Mouse (Mus musculus) adrenal gland, postnatal 4 days (tissue): ENCODE measurements at regions not wholly inside any gene's neighbourhood (a gene's known extent, or its start where the extent isn't known, plus 50 kb on each side); places are given as distances from the start of the nearest gene placed in this dataset.

Source experiments
- DNase-seq, 2 experiments: peaks; one replicate each; pipeline ENCODE4 v3.0.0; 2021 to 2022; ENCODE audit warnings: low spot score in 2 of 2, mixed read lengths in 2 of 2

DNA sequence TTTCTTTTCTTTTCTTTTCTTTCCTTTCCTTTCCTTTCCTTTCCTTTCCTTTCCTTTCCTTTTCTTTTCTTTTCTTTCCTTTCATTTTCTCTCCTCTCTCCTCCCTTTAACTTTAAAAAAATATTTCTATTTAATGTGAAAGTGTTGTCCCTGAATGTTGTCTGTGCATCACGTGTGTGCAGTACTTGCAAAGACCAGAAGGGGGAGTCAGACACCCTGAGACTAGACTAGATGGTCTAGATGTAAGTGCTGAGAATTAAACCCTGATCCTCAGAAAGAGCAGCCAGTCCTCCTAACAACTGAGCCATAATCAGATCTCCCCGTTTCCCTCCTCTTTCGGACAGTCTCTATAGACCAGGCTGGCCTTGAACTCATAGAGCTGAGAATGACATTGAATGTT, 151.7 kb downstream of the Mtx2 start:
- no peak for DNase-seq

DNA sequence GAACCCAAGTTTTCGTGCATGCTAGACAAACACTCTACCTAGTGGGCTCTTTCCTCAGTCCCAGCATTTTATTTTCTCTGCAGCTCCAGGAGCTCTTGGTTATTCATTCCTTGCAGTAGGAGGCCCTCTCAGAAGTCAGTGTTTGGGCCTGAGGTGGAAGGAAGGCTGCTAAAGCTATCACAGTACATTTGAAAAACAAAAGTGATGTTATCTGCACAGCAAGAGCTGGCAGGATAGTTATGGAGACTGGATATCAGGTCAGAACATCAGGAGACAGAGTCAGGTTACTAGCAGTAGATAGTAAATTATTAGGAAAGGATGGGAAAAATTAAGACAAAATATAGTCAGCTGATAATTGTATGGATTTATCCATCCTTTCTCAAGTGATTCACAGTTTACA, 152.2 kb downstream of the Mtx2 start:
- no peak for DNase-seq

DNA sequence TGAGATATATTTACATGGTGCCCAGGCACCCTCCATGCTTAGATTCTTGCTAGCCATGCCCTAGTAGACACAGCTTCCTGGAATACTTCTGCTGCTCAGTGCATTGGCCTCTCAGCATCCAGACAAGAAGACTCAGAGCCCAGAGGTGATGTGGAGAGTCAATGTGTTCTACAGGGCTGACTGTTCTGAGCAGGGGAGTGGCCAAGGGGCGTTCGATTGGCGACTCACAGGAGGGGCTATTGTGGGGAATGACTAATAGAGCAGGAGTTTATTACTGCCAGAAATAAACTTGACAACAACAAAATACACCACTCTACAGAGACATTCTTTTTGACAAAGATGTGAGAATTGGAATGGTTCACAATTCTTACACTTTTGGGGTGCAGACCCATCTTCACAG, 156.3 kb downstream of the Mtx2 start:
- no peak for DNase-seq

DNA sequence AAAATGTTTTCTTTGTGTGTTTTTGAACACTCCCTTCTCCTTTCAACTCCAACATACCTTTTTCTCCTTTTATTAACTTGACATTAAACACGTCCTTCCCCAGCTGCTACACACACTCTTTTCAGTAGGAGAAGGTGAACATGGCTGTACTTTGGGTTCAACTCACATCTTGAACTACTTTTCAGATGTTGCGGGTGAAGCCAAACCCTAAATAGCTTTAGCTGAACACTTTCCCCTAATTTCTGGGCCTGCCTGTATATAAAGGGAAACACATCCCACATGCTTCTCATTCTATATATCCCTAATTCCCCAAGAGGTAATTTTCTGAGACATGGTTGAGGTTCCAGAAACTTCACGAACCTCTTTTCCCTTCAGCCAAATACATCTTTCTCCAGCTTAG, 168.2 kb downstream of the Mtx2 start:
- DNase-seq: no peak

DNA sequence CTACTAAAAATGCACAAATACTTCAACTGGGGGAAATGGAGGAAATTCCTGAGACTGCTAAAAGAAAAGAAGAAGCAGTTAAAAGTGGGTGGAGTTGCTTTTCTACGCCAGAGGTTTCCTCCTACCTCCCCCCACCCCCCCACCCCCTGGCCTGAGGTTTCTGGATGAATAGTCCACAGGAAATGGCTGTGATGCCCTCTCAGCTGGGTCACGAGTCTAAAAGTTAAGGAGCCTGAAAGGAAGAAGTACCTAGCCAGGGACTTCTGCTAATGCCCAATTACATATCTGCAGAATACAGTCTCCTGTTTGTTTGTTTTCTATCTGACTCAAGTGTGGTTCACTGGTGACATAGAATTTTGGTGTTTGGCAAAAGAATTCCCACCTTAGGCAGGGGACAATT, 169.4 kb downstream of the Mtx2 start:
- no peak for DNase-seq

DNA sequence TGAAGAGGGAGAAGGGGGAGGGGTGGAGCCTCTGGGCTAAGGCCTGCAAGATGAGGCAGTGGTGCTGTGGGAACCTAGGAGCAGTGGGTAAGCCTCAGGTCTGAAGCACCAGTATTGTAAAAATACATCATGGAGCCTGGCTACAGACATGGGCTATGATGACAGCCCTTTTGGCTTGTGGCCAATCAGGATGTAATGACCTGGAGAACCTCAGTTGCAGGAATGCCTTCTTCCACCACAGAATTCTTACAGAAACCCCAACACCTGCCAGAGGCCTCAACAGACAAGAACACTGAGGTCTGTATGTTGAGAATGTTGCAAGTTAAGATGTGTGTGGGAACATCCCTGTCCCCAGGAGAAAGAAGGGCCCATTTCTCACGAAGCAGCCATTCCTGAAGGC, 172.1 kb downstream of the Mtx2 start:
- DNase-seq: no peak

DNA sequence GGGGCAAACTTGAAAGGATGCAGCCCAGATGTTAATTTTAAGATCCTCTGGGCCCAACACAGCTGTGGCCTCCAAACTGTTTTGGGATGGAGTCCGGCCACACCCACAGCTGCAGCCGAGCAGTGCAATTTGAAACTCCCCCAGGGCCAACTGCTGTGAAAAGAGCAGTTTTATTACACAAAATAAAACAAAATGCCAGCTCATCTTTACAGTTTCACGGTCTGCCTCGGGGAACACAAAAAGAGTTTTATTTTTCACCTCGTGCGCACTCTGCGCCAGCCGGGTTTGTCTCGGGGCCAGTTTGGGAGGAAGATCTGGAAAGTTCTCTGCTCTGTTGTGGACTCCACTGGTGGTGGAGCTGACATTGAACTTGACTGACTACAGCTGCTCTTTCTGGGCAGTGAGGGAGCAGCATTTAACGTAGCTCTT, 174.8 kb downstream of the Mtx2 start:
- DNase-seq: no peak

DNA sequence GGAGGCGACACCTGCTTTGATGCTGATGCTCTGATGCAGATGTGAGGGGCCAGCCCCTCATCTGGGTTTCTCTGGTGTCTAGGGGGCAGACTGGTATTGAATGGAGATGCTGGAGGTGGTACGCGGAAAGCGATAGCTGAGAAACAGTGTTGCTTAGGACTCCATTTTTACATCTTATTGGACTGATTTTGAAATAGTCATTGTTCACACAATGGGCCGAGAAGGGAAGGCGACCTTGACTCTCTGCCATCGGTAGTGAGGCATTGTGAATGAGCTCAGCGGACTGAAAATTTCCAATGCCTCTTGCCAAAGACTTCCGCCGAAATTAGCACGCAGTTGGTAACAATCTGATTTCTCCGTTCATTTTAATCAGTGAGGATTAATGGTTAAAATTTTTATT, 177.0 kb downstream of the Mtx2 start:
- no peak for DNase-seq

DNA sequence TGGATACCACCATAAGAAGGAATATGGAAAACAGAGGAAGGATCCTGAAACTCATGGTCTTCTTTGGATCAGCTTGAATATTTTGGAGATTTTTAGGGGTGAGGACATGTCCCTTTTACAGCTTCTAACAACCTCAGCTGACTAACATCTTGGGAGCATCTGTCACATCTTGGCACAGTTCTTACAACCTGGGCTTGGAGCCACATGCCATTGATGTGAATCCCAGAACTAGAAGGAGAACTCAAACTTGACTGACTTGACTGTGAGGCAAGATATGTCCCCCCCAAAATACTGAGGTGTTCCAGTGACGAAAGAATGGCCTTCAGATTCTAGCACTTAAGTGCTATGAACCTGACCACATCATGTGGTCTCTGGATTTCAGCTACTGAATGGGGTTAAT, 182.5 kb downstream of the Mtx2 start:
- no peak for DNase-seq

DNA sequence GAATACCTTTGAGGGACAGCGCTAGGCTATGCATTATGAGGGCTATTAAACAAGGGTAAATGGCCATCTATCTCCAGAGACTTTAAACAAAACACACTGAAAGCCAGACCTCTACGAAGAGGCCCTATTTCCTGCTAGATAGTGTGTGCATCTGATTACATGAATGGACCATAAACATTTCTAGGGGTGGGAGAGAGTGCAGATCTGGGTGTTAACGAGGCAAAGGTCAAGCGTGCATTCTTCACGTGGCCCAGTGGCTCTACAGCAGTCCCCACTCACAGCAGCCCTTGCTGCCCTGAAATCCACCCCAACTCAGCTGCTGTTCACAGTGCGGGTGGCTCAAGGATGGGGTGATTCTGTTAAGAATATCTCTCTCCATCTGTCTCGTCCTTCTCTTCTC, 185.0 kb downstream of the Mtx2 start:
- DNase-seq: no peak

DNA sequence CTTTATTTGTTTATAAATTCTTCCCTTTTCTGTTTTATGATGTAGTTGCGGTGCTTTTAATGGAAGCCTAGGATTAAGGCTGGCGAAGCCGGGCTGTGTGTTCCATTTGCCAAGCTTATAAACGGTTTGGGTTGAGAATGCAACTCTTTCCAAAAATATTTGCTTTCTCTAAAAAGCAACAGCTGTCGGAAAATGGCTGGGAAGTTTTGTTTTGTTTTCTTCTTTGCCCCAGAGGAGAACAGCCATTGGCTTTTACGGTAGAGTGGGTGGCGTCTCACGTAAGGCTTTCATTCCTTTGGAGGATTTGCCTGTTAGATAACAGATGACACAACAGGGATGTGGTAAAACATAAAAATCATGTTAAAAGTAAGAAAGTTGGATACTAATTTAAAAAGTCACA, 186.4 kb downstream of the Mtx2 start:
- DNase-seq: no peak

DNA sequence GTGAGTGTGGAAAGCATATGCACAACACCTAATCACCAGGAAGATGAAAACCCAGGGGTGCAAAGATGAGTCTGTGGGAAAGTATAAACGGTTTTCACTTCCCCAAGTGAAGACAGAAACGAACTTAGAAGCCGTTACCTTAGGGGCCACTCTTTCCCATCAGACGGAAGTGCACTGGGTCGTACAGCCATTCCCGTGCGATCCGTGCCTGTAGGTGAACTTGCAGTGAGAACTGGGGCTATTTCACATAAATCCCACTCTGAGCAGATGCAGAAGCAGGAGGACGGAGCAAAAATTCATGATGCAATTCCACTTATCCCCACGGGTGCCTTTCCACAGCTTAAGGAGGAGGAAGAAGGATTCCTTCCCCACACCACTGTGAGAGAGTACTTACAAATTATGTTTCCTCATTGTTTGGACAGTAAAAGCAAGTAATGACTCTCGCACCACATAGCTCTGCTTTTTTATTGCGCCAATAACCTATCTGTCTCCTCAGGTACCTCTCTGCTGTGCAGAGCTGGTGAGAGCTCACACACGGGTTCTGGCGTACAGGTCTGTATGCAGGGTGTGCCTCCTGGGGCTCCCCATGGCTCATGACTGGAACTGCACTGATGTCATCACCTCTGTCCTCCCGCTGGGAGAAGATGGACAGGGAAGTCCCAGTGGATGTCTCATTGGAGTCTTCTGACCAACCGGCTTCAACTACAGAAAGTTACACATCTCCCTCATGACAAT, 189.6 kb downstream of the Mtx2 start:
- DNase-seq: no peak

DNA sequence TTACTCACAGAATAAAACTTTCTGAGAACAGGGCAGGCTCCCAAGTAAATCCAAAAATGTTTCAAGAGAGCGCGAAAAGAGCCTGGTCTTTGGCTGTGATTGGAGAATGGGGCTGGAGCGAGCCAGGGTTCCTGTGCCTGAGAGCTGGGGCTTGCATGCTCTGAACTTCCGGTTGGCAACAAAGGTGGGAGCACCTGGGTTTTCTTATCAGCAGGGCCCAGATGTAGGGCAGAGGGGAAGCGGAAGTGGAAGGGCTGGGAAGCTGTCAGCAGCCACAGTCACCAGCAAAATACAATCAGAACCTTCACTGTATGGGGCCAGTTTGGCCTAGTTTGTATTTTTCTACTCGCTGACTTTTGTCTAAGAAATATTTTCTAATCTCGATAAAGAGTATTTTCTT, 193.9 kb downstream of the Mtx2 start:
- no peak for DNase-seq

DNA sequence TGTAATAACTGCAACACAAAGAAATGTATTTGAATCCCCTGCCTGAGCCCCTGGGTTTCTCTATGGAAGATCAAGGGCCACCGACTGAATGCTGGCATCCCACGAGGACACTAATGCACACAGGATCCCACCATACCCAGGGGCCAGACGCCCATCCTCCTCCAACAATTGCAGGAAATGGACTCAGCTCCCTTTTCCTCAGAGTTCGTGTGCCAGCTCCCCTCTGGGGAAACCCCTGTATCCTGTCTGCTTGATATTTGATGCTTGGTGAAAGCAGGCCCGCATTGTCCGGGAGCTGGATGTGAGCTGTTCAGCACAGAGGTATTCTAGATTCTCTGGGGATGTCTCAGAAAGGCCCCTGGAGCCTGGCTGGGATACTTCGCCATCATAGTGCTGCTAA, 196.0 kb downstream of the Mtx2 start:
- no peak for DNase-seq

DNA sequence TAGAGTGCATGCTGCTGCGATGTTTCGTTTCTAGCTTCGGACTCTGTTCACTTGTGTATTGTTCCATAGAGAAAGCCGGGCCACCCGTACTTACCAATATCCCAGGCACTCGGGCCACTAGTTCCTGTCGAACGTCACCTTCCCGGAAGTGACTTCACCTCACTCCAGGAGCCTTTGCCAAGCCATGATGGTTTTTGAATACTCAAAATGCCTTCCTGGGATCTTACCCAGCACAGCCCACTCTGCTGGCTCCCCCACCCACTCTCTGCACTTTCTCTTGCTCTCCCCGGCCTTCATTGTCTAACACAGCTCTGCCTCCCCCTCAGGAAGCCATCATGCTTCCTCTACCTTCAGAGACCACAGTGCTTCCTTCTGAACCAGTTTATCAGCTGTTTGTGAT, 202.5 kb downstream of the Mtx2 start:
- no peak for DNase-seq

DNA sequence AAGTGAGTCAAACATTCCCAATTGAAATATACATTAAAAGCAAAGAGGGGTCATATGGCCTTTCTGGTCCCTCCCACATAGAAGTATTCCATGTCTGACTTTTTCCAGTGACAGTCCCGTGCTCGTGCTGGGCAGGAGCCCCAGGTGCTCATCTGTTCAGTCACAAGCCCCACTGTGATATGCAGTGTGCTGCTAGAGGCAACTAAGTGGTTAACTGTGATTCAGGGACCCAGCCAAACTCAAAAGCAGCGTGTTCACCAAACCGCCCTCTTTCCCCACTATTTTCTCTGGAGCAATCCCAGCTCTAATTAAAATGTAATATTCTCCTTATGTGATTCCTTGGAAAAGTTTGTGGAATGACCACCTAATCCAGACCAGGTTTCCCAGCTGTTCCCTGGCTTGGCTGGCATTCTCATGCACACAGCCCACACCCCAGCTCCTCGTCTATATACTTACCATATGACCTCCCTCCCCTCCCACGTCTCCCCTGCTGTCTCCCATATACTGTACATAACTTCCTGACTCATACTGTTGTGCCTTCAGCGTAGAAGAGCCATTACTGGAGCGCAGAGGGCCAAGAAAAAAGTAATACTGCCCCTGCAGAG, 203.6 kb downstream of the Mtx2 start:
- no peak for DNase-seq

DNA sequence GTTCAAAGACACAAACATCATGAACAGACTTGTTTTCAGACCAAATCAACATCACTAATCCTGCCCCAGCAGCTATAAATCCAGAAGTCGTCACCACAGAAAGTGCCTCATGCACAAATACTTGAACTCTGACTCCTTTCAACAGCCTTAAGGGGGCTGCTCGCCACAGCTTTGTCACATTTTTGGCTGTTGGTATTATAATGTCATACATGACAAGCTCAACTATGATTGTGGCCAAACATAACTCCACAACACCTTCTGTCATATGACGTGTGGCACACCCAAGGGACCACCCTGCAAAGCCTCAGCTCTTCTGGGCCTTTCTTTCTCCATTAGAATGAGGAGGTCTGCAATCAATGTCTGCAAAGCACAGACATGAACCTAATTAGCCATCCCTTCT, 209.1 kb downstream of the Mtx2 start:
- no peak for DNase-seq

DNA sequence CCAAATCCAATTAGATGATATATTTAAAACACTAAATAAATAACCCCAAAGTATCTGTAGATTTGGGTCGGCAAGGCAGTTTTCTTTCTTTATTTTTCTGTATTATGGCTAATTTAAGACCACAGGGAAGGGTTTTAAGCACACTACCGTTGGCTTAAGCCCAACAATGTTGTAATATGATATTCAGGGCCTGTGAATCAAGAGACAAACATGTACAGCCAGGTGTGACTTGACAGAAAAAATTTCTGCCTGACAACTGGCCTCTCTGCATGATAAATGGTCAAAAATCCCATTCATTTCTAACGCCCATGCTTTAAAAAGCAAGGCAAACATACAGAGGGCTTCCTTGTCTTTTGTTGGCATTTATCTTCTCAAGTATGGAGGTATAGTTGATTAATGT, 213.5 kb downstream of the Mtx2 start:
- no peak for DNase-seq

DNA sequence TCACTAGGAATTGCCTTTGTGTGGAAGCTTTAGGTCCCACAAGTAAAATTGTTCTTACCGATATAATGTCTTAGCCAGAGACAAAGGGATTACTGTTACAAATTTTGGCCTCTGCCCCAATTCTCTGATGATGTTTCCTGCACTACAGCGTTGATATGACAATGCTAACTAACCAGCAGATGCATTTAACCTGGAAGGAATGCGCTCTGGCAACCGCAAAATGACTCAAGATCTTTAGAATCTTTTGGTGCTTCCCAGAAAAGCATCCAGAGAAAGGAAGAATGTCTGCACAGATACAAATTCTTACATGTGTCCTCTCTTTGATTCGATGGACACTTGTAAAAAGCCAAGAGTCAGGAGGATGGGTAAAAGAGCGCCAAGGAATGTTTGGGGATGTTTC, 221.3 kb downstream of the Mtx2 start:
- no peak for DNase-seq

DNA sequence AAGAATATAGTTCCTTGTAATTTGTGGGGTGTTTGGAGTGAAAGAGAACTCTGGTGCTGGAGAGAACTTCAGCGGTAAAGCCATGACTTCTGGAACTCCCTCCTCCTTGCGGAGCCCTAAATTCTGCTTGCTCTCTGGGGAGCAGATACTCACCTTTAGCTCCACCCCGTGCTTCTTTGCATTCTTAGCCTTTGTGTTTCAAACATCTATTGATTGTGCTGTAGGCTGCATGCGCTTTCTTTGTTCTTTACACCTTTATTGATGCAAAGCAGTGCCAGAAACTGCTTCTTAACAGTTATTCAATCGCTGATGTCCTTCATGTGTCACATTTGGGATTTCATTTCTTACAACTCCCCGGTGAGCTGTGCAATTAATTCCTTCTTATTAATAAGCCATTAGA, 222.5 kb downstream of the Mtx2 start:
- no peak for DNase-seq

DNA sequence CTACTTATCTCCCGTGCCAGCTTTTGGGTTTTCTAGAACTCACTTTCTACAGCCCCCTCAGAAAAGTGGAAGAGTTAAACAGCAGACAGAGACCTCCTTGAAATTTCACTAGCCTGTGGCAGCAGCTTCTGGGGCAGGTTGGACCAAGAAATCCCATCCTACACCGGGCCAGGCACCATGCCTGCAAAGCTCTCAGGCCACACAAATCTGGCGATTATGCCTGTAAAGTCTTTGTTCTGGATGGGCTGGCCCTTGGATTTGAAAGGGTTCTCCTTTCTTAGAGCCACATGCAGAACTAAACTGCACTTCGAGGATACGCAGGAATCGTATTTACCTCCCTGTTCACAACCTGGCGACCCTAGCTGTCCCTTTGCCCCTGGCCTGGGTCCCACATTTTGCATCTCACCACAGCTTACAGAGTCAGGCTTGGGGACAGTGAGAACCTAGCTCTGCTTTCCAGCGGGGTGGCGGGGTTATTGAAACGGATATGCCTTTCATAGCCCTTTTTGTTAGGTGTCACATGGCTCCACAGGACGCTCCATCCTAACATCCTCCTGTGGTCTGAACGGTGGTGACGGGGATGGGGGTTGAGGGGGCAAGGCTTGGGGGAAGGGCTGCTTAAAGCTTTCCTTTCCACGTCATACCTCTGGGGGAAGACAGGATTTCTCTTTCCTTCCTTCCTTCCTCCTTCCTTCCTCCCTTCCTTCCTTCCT, 229.0 kb downstream of the Mtx2 start:
- DNase-seq: peak in 1 of 2 experiments; percentile 8

DNA sequence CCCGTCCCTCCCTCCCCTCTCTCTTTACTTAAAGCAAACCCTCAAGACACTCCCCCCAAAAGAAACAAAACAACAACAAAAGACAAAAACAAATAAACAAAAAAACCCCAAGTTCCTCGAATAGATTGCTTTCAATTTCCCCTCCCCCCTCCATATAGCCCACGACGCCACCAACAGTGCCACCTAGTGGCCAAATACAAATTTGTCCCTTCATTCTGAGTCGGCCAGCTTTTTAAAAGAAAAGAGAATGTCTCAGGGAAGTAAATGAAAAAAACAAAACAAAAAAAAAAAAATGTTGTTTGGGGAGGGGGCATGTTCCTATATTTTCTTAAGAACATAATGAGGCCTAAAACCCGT, 229.6 kb downstream of the Mtx2 start:
- DNase-seq: no peak

DNA sequence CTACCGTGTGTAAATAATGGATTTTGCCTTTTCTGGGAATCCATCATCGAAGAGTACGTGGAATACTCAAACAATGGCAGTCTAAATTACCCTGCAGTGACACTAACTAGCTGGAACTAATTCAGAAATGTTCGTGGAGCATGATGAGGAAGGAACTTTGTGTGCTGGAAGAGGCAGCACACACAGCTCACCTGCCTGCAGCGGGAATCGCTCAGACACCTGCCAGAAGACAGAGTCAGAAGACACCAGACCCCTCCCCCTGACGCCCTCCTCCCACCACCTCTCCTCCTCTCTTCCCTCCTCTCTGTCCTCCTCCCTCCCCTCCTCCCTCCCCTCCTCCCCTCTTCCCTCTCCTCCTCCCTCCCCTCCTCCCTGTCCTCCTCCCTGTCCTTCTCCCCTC, 235.4 kb downstream of the Mtx2 start:
- DNase-seq: no peak
